Mouse (Mus musculus): ENCODE measurements at regions not wholly inside any gene's neighbourhood (a gene's known extent, or its start where the extent isn't known, plus 50 kb on each side); places are given as distances from the start of the nearest gene placed in this dataset. TPM values are rescaled to one million over a fixed set of nuclear protein-coding genes. Genes with fewer than 3 reads are reported as not detected.

DNA sequence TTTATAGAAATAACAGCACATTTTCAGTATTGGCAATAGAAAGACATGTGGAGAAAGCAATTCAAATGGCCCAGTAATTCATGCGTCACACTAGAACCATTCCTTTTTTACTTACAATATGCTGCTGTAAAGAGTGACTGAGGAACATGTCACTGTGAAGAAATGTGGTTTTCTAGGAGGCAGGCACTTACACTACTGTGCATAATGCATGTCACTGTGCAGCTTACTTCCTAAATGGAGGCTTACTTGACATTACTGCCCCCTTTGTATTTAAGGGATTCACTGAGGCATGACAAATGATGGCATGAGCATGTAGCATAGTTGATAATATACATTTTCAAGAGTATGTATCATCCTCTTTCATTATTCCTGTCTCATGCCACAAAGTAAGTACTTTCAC, 846.9 kb upstream of the Slitrk1 start:
- H3K27me3 ChIP-seq (replicated peaks; ENCODE audit: control insufficient read depth, insufficient read depth, low read length): no peaks in the 10 kb centered on the region
- H3K4me2 ChIP-seq (ENCODE audit: low read length): no peak overlapping the region
- ATAC-seq (0 out of 2 replicates have a peak, but pooled peaks have one; percentile 34), DNase-seq (ENCODE audit: low spot score) (peak; percentile 5)
- H3K4me1 ChIP-seq (ENCODE audit: control insufficient read depth, insufficient read depth, low read length): no peaks in the 10 kb centered on the region
- H3K9me3 ChIP-seq (replicated peaks; ENCODE audit: control insufficient read depth, low read length): no peaks in the 10 kb centered on the region
- no peak overlapping the region for H3K4me3 ChIP-seq (ENCODE audit: low read depth, low read length)
- no peak overlapping the region for H3K27ac ChIP-seq (ENCODE audit: low read depth, low read length)
- 67% methylated on average over 1 of the region's 1 CpGs for WGBS
- no peaks in the 10 kb centered on the region for H3K36me3 ChIP-seq (ENCODE audit: control insufficient read depth, insufficient read depth, low read length)
- H3K9ac ChIP-seq (ENCODE audit: low read length): no peak overlapping the region

Small RNA genes in the stretch of these regions (microRNA-seq; reads per million reads assigned to microRNA genes)
- not detected for gene Gm24369

All from forebrain, embryonic 14.5 days (tissue).